Mouse (Mus musculus): Measurements from ENCODE around the gene Thbs2.
"Not testable (repeated sequence)": the region's sequence is repeated elsewhere in the genome, so short reads cannot be mapped to it uniquely, and the experiment has no call there.

Gene Thbs2

GRCm38 (mm10) chr17:14635546-14636323 lies 58.3 kb downstream of the Thbs2 start:
- no peak for DNase-seq (ENCODE audit: extremely low spot score, low read depth, low spot score)

GRCm38 (mm10) chr17:14628901-14629300 lies 65.1 kb downstream of the Thbs2 start:
- DNase-seq (ENCODE audit: extremely low spot score, low read depth, low spot score): no peak

GRCm38 (mm10) chr17:14627828-14628338 lies 66.2 kb downstream of the Thbs2 start:
- DNase-seq (ENCODE audit: extremely low spot score, low read depth, low spot score): no peak

GRCm38 (mm10) chr17:14624433-14624832 lies 69.6 kb downstream of the Thbs2 start:
- DNase-seq (ENCODE audit: extremely low spot score, low read depth, low spot score): peak; percentile 33

GRCm38 (mm10) chr17:14621006-14621405 lies 73.0 kb downstream of the Thbs2 start:
- not testable (repeated sequence) for DNase-seq (ENCODE audit: extremely low spot score, low read depth, low spot score)

GRCm38 (mm10) chr17:14620037-14620436 lies 74.0 kb downstream of the Thbs2 start:
- no peak for DNase-seq (ENCODE audit: extremely low spot score, low read depth, low spot score)

GRCm38 (mm10) chr17:14619038-14619437 lies 75.0 kb downstream of the Thbs2 start:
- no peak for DNase-seq (ENCODE audit: extremely low spot score, low read depth, low spot score)
